Mouse (Mus musculus) MEL (cell line): Measurements from ENCODE around the gene 3110021N24Rik. TPM values are rescaled to one million over a fixed set of nuclear protein-coding genes. Genes with fewer than 3 reads are reported as not detected.

Experiments used
- DNase-seq: peaks from one replicate; pipeline ENCODE4 v3.0.0; 2011; ENCODE audit warnings: low read depth, low spot score
- H3K27ac ChIP-seq: 2 replicates; pipeline ENCODE4 v1.5.1; 2012; ENCODE audit warnings: low read depth, mild to moderate bottlenecking, control low read depth, low read length, moderate library complexity; ENCODE audit not compliant: control insufficient read depth
- H3K27me3 ChIP-seq, 2 experiments: fragments of 150-350 bp in 1 of 2; sonication (generic) in 1 of 2; 2 replicates each; pipeline ENCODE4 v1.6.1; 2012; ENCODE audit warnings: low read length in 2 of 2, mild to moderate bottlenecking in 2 of 2, improper control_type of control experiment in 1 of 2, moderate library complexity in 1 of 2; ENCODE audit not compliant: insufficient read depth in 2 of 2, control insufficient read depth in 1 of 2
- H3K36me3 ChIP-seq, 2 experiments: 2 replicates each; pipeline ENCODE4 v1.6.1; 2012 to 2014; ENCODE audit warnings: low read length in 2 of 2, improper control_type of control experiment in 1 of 2, inconsistent platforms in 1 of 2, mild to moderate bottlenecking in 1 of 2; ENCODE audit not compliant: insufficient read depth in 2 of 2, control insufficient read depth in 1 of 2
- H3K4me1 ChIP-seq, 2 experiments: fragments of 150-350 bp in 1 of 2; sonication (generic) in 1 of 2; 2 replicates each; pipeline ENCODE4 v1.6.1; 2012; ENCODE audit warnings: low read length in 2 of 2, improper control_type of control experiment in 1 of 2, mild to moderate bottlenecking in 1 of 2; ENCODE audit not compliant: insufficient read depth in 2 of 2, control insufficient read depth in 1 of 2
- H3K4me3 ChIP-seq, 2 experiments: fragments of 150-350 bp in 1 of 2; sonication (generic) in 1 of 2; 2 replicates each; pipeline ENCODE4 v1.5.1; 2012; ENCODE audit warnings: low read depth in 2 of 2, low read length in 2 of 2, mild to moderate bottlenecking in 2 of 2, moderate library complexity in 2 of 2, control low read depth in 1 of 2, improper control_type of control experiment in 1 of 2; ENCODE audit not compliant: control insufficient read depth in 1 of 2, insufficient read depth in 1 of 2
- H3K79me2 ChIP-seq: 2 replicates; pipeline ENCODE4 v1.6.1; 2012; ENCODE audit warnings: mild to moderate bottlenecking, low read length, moderate library complexity; ENCODE audit not compliant: control insufficient read depth, poor library complexity, insufficient read depth
- H3K9ac ChIP-seq: 2 replicates; pipeline ENCODE4 v1.6.1; 2012; ENCODE audit warnings: low read depth, mild to moderate bottlenecking, control low read depth, low read length, moderate library complexity; ENCODE audit not compliant: control insufficient read depth, poor library complexity, severe bottlenecking
- H3K9me3 ChIP-seq: fragments of 150-350 bp; sonication (generic); replicated peaks from 2 replicates; pipeline ENCODE4 v1.6.1; 2012; ENCODE audit warnings: mild to moderate bottlenecking, low read length, improper control_type of control experiment, moderate library complexity; ENCODE audit not compliant: insufficient read depth
- CTCF ChIP-seq, 3 experiments: IDR thresholded peaks in 2 of 3; conservative IDR thresholded peaks in 1 of 3; 2 replicates each; pipeline ENCODE4 v1.5.1; 2011 to 2012; ENCODE audit warnings: low read length in 3 of 3, low read depth in 2 of 3, mild to moderate bottlenecking in 2 of 3, improper control_type of control experiment in 1 of 3, inconsistent platforms in 1 of 3, mixed read lengths in 1 of 3, moderate library complexity in 1 of 3; ENCODE audit not compliant: control insufficient read depth in 1 of 3, insufficient read depth in 1 of 3, poor library complexity in 1 of 3, severe bottlenecking in 1 of 3
- EP300 ChIP-seq, 2 experiments: IDR thresholded peaks; 2 replicates each; pipeline ENCODE4 v1.6.1; 2011; ENCODE audit warnings: improper control_type of control experiment in 2 of 2, low read length in 2 of 2, low read depth in 1 of 2, mild to moderate bottlenecking in 1 of 2
- ETS1 ChIP-seq: IDR thresholded peaks from 2 replicates; pipeline ENCODE4 v1.6.1; 2012; ENCODE audit warnings: low read depth, mild to moderate bottlenecking, inconsistent platforms, low read length, improper control_type of control experiment, moderate library complexity
- GABPA ChIP-seq: IDR thresholded peaks from 2 replicates; pipeline ENCODE4 v1.6.1; 2012; ENCODE audit warnings: low read depth, mild to moderate bottlenecking, inconsistent platforms, low read length, improper control_type of control experiment, moderate library complexity
- GATA1 ChIP-seq: IDR thresholded peaks from 2 replicates; pipeline ENCODE4 v1.6.1; 2011; ENCODE audit warnings: low read depth, low read length, improper control_type of control experiment
- HCFC1 ChIP-seq: IDR thresholded peaks from 2 replicates; pipeline ENCODE4 v1.6.1; 2012; ENCODE audit warnings: low read depth, mild to moderate bottlenecking, inconsistent platforms, low read length, improper control_type of control experiment, moderate library complexity
- JUND ChIP-seq: IDR thresholded peaks from 2 replicates; pipeline ENCODE4 v1.6.1; 2011; ENCODE audit warnings: low read depth, mild to moderate bottlenecking, improper control_type of control experiment, low read length
- KAT2A ChIP-seq: conservative IDR thresholded peaks from 2 replicates; pipeline ENCODE4 v1.6.1; 2012; ENCODE audit warnings: low read depth, low read length, improper control_type of control experiment, inconsistent platforms
- MAFK ChIP-seq: IDR thresholded peaks from 2 replicates; pipeline ENCODE4 v1.6.1; 2011; ENCODE audit warnings: low read depth, mild to moderate bottlenecking, low read length, improper control_type of control experiment, borderline replicate concordance
- MAX ChIP-seq: IDR thresholded peaks from 2 replicates; pipeline ENCODE4 v1.6.1; 2011; ENCODE audit warnings: low read length, improper control_type of control experiment
- MXI1 ChIP-seq: IDR thresholded peaks from 2 replicates; pipeline ENCODE4 v1.6.1; 2011; ENCODE audit warnings: mild to moderate bottlenecking, low read depth, low read length, improper control_type of control experiment
- NELFE ChIP-seq: IDR thresholded peaks from 2 replicates; pipeline ENCODE4 v1.6.1; 2011; ENCODE audit warnings: low read depth, low read length, improper control_type of control experiment
- NRF1 ChIP-seq: IDR thresholded peaks from 2 replicates; pipeline ENCODE4 v1.6.1; 2014; ENCODE audit warnings: low read depth, mild to moderate bottlenecking, inconsistent platforms, low read length, improper control_type of control experiment, moderate library complexity; ENCODE audit not compliant: poor library complexity, insufficient read depth, severe bottlenecking
- POLR2AphosphoS2 ChIP-seq: IDR thresholded peaks from 2 replicates; pipeline ENCODE4 v1.6.1; 2011; ENCODE audit warnings: low read length, improper control_type of control experiment
- POLR2AphosphoS5 ChIP-seq: IDR thresholded peaks from 2 replicates; pipeline ENCODE4 v1.6.1; 2012; ENCODE audit warnings: low read depth, borderline replicate concordance, mild to moderate bottlenecking, inconsistent platforms, low read length, moderate library complexity, mixed read lengths
- RAD21 ChIP-seq: IDR thresholded peaks from 2 replicates; pipeline ENCODE4 v1.6.1; 2011; ENCODE audit warnings: mild to moderate bottlenecking, low read depth, low read length, improper control_type of control experiment
- RCOR1 ChIP-seq: IDR thresholded peaks from 2 replicates; pipeline ENCODE4 v1.6.1; 2012; ENCODE audit warnings: low read depth, mild to moderate bottlenecking, inconsistent platforms, low read length, improper control_type of control experiment
- SIN3A ChIP-seq: IDR thresholded peaks from 2 replicates; pipeline ENCODE4 v1.6.1; 2012; ENCODE audit warnings: low read length, improper control_type of control experiment, inconsistent platforms
- SMC3 ChIP-seq: IDR thresholded peaks from 2 replicates; pipeline ENCODE4 v1.6.1; 2011; ENCODE audit warnings: low read depth, low read length, improper control_type of control experiment
- TCF12 ChIP-seq: IDR thresholded peaks from 2 replicates; pipeline ENCODE4 v1.6.1; 2014; ENCODE audit warnings: low read depth, mild to moderate bottlenecking, inconsistent platforms, low read length, improper control_type of control experiment, moderate library complexity
- USF1 ChIP-seq: IDR thresholded peaks from 2 replicates; pipeline ENCODE4 v1.6.1; 2014; ENCODE audit warnings: low read depth, mild to moderate bottlenecking, inconsistent platforms, low read length, improper control_type of control experiment, moderate library complexity
- USF2 ChIP-seq, 2 experiments: IDR thresholded peaks; 2 replicates each; pipeline ENCODE4 v1.6.1; 2011 to 2012; ENCODE audit warnings: improper control_type of control experiment in 2 of 2, low read length in 2 of 2, borderline replicate concordance in 1 of 2, inconsistent platforms in 1 of 2, low read depth in 1 of 2, mild to moderate bottlenecking in 1 of 2; ENCODE audit not compliant: insufficient read depth in 1 of 2
- ZC3H11A ChIP-seq: IDR thresholded peaks from 2 replicates; pipeline ENCODE4 v1.6.1; 2012; ENCODE audit warnings: low read depth, mild to moderate bottlenecking, inconsistent platforms, low read length, improper control_type of control experiment
- ZKSCAN1 ChIP-seq: IDR thresholded peaks from 2 replicates; pipeline ENCODE4 v1.6.1; 2012; ENCODE audit warnings: low read depth, mild to moderate bottlenecking, inconsistent platforms, low read length, improper control_type of control experiment, moderate library complexity
- polyA plus RNA-seq, 2 experiments: library from polyadenylated mRNA; stranded (reverse) in 1 of 2; unstranded in 1 of 2; fragments of >175 nt in 1 of 2; fragments of >200 nt in 1 of 2; gene quantifications; 2 replicates each; pipeline versions ENCODE4 v1.2.1 to v1.2.4; 2012; ENCODE audit warnings: low replicate concordance in 2 of 2, low read depth in 1 of 2; ENCODE audit not compliant: insufficient read length in 2 of 2, insufficient read depth in 1 of 2, missing spikeins in 1 of 2
- total RNA-seq: library from RNA; depleted of rRNA; stranded (reverse); fragments of 300-350 nt; gene quantifications from 2 replicates; pipeline ENCODE4 v1.2.3, GENCODE M21; 2012

The 3110021N24Rik gene
- total and polyA plus RNA-seq, 3 experiments = not detected

DNA sequence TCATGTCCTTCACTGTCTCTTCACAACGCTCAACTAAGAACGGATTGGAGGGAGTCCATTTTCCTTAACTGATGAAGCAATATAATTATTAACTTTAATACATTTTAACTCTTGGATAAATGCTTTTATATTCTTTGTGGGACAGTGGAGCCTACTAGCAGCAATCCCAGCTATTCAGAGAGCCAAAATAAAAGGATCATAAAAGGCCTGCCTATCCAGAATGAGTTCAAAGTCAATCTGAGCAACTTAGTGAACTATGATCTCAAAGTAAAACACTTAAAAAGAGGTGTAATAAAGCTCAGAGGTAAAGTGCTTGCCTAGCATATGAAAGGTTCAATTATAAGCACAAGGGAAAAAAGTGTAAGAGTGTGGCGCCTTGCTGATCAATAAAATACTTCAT is 40.1 kb downstream of the 3110021N24Rik start:
- Histone ChIP-seq H3K4me1 (no peaks in the 10 kb centered on the region), H3K79me2 (no peaks in the 10 kb centered on the region), H3K4me3 (no peak overlapping the region), H3K36me3 (no peaks in the 10 kb centered on the region), H3K27me3 (peaks cover 2 to 8% of the 10 kb centered on the region in 2 experiments; a peak in 3 of 4 replicates), H3K9ac (no peak overlapping the region), H3K9me3 (no peaks in the 10 kb centered on the region), H3K27ac (no peak overlapping the region)
- no peak for DNase-seq
- TF ChIP-seq ZC3H11A (no peak), MAX (no peak), JUND (no peak), USF2 (IDR thresholded peaks at IDR 0.05; ENCODE audit: borderline replicate concordance in 1 of 2, insufficient read depth in 1 of 2, low read depth in 1 of 2, low read length in 2 of 2) (no peak), RAD21 (no peak), TCF12 (no peak), SIN3A (no peak), NRF1 (no peak), GABPA (no peak), KAT2A (no peak), CTCF (IDR thresholded peaks at IDR 0.05 in 2 of 3, conservative IDR thresholded peaks at IDR 0.05 in 1 of 3; ENCODE audit: control insufficient read depth in 1 of 3, insufficient read depth in 1 of 3, low read depth in 2 of 3, low read length in 3 of 3, poor library complexity in 1 of 3, severe bottlenecking in 1 of 3) (no peak), EP300 (IDR thresholded peaks at IDR 0.05; ENCODE audit: low read depth in 1 of 2, low read length in 2 of 2) (no peak), POLR2AphosphoS5 (no peak), GATA1 (no peak), ZKSCAN1 (no peak), SMC3 (no peak), HCFC1 (no peak), POLR2AphosphoS2 (no peak), ETS1 (no peak), NELFE (no peak)

- no peaks in the 10 kb centered on the region for H3K4me1 ChIP-seq
- DNase-seq = no peak
- H3K4me3 ChIP-seq = no peak overlapping the region
- H3K27me3 ChIP-seq = peaks cover 11 to 30% of the 10 kb centered on the region in 2 experiments
- H3K36me3 ChIP-seq = no peaks in the 10 kb centered on the region
- H3K79me2 ChIP-seq = no peaks in the 10 kb centered on the region
- H3K9me3 ChIP-seq = no peaks in the 10 kb centered on the region
- TF ChIP-seq MAFK (no peak), TCF12 (no peak), MXI1 (no peak), NRF1 (no peak), MAX (no peak), USF1 (no peak), POLR2AphosphoS2 (no peak), ZKSCAN1 (no peak), POLR2AphosphoS5 (no peak), HCFC1 (no peak), ETS1 (no peak), RAD21 (no peak), GATA1 (no peak), JUND (no peak), RCOR1 (no peak)
- no peak overlapping the region for H3K9ac ChIP-seq
- no peak overlapping the region for H3K27ac ChIP-seq
Observed at GRCm38 (mm10) chr4:108768527-108768926, 49.1 kb downstream of the 3110021N24Rik start.
